Mouse (Mus musculus) cerebellum, adult 9-10 months (tissue): ENCODE measurements around the gene Defb33.

Experiments used
- DNase-seq: peaks from one replicate; pipeline ENCODE4 v3.0.0; 2022

Gene Defb33

DNA sequence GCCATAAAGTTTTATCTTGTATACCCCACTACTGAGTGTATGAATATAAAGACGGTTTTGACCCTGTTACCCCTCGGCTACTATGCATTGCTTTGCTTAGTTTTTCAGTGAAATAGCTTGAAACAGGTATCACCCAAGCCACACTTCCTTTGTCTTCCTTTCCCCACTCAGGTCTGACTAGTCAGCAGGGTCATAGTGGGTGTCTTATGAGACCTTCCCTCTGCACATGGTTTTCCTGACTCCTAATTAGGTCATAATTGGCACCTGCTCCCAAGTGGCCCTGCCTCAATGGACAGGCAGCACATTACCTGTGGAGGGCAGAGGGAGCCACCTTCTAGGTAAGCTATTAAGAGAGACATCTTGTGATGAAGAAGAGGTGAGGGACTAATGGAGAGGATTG is at the start of gene Defb33:
Gene Defb33, plus strand, starts transcription at position 301 of the 400 bp plus-strand sequence.
- no peak for DNase-seq

DNA sequence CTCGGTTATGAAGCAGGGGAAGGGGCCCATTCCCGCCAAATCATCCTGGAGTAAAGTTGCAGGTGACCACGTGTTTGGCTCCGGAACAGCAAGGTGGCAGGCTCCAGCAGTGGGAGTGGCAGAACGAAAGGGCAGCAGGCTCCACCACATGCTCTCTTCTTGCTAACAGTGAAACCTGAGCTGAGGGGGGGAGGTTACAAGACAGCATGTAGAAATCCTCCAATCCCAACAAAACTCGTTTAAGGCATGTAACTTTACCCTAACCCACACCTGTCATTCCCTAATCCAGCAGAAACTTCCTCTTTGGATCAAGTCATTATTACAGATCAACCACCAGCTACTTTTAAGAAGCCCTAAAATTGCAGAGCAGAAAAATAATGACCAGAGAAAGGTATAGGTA is 17.9 kb upstream of the Defb33 start:
- DNase-seq, result no peak

DNA sequence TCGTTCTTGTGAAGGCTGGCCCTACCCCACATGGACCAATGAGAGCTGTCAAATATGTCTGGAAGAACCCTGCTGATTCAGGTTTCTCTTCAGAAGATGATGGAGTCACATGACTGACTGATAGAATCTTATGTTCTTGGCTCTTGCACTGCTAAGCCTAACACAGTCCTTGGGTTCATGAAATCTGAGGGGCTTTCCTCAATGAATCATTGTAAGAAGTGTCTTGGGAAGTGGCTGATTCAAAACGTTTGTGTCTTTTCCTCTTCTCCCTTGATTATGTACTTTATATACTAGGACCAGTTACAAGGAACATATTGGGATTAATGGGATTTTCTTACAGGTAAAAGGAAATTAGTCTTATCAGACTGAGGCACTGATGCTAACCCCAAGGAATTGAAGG is 10.1 kb downstream of the Defb33 start, which contains the start of gene Gm15056:
Gene Gm15056, minus strand, starts transcription at position 101 of the 400 bp plus-strand sequence.
- no peak for DNase-seq

DNA sequence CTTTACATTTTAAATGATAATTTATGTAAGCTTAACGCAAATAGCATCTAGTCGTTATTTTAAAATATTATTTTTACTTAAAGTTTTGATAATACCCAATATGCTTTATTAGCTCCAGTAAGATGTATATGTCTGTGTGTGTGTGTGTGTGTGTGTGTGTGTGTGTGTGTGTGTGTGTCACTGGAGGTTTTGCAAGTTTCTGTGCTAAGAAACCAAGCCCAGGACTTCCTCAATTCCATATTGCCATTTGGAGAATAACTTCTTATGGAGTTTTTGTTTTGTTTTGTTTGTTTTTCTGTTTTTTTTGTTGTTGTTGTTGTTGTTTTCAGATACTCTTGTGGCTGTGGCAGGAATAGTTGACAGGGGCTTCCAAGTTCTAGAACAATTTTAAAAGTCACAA is 14.7 kb downstream of the Defb33 start:
- DNase-seq, result no peak

DNA sequence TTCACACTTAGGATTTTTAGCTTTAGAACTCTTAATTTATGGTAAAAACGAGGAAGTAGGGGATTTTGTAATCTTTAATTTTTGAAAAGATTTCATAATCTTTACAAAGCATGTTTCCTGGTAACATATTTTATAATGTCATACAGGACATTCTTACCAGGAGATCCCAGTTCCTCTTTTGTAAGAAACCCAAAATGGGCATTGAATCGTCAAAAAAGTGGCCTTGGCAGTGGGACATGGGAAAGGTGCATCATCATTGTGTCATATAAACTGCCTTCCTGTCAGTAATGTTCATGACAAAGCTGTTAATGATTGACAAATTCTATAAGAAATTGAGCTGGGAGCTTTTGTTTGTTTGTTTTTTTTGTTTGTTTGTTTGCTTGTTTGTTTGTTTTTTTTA is 15.8 kb downstream of the Defb33 start:
- no peak for DNase-seq

DNA sequence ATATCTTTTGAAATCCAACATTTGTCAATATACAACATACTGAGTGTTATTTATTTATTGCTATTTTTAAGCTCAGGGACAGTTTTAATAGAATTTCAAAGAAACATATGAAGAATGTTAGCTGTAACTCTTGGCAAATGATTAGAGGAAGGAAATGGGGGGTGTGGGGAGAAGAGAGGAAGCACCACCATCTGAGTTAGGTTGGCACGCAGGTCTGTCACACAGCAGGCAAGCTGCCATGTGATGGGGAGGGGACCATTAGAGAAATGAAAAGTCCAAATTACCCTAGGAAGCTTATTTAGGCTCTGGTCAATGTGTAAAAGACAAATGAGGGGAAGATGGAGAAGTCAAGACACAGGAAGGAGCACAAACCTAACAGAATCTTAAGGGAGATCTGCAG is 19.8 kb downstream of the Defb33 start:
- no peak for DNase-seq

DNA sequence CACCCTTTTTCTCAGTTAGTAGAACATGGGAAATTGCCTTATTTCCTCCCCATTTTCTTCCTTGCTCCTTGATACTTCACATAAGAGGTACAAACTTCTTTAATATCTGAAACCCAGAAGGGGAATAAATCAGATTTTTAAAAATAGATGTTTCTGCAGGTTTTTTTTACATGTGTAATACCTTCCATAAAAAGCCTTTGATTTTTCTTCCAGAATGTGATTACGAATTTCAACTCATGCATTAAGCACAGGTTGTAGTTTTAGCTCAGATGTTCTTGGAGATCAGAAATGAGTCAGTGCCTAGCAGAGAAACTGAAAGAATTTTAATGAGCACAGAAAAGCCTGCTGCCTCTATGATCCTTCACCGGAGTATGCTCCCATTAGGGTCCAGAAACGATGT is 29.5 kb downstream of the Defb33 start, which contains the start of gene Gm6040:
Gene Gm6040, minus strand, starts transcription at position 101 of the 400 bp plus-strand sequence.
- no peak for DNase-seq

DNA sequence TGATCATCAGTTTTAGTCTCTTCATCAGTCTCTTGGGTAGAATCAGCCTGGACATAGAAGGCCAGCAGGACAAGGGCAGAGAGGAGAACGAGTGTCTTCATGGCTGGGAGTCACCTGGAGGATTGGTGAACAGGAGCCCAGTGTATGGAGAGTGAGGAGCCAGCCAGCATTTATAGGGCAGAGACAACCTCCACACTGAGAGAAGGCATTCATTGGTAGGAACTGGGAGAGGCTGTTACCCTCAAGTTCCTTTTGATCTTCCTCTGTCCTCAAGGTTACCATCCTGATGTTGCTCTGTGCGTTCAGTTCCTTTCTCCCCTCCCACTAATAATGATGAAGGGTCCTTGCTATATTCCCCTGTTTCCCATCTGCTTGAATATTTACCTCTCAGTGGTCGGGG is 52.1 kb downstream of the Defb33 start, which contains the start of gene AY761185:
Gene AY761185, minus strand, starts transcription at position 101 of the 400 bp plus-strand sequence.
- no peak for DNase-seq
